Mouse (Mus musculus): ENCODE data around the gene Tatdn2. TPM values are rescaled to one million over a fixed set of nuclear protein-coding genes. Genes with fewer than 3 reads are reported as not detected.
A peak's percentile ranks its signal among the peaks of the same experiment; 100 is the strongest.
"Not testable (repeated sequence)": the region's sequence is repeated elsewhere in the genome, so short reads cannot be mapped to it uniquely, and the experiment has no call there.

The Tatdn2 gene
- polyA plus RNA-seq, 1 experiment from 2014 or later: 0.63 TPM

DNA sequence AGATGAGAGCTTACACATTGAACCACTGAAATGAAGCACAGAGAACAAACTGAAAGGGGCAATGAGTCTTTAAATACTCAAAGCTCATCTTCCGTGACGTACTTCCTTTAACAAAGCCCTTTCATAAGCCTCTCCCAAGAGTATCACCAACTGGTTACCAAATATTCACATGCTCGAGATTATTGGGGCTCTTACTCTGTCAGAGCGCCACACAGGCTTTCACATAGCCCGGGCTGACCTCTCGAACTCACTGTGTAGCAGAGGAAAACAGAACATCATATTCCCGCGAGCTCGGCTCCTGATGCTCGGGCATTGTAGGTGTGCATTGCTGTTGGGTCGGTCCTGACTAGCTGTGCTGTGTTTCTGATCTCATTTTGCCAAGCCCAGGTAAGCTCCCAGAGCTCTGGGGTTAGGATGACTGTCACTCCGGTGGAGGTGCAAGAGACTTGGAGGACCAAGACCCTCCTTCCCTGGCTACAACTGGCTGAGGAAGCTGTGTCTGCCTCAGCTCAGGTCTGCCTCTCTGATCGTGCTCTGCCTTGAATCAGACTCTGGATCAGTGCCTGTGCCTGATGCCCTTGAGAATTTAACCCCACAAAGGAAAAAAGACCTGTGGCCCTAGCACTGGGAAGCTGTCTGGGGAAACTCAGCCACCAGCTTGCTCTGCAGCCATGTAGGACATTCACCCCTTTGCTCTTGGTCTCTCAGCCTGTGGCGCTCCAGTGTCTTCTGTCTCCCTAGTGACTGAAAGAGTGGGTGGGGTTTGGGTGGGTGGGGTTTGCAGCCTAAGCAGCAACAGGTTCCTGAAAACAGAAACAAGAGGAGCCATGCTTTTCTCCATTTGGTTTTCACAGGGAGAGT, 36.1 kb upstream of the Tatdn2 start:
- 59% methylated on average over 14 of the region's 14 CpGs for WGBS
- no peak for ATAC-seq (ENCODE audit: insufficient number of reproducible peaks, low FRiP score, low TSS enrichment, low read depth)
- Histone ChIP-seq H3K4me1 (peaks cover 11% of the 10 kb centered on the region; the same call in 1 of the 2 replicates), H3K9ac (no peak overlapping the region), H3K9me3 (no peaks in the 10 kb centered on the region), H3K36me3 (no peaks in the 10 kb centered on the region), H3K4me2 (no peak overlapping the region), H3K27ac (no peak overlapping the region), H3K4me3 (no peak overlapping the region), H3K27me3 (no peaks in the 10 kb centered on the region)

DNA sequence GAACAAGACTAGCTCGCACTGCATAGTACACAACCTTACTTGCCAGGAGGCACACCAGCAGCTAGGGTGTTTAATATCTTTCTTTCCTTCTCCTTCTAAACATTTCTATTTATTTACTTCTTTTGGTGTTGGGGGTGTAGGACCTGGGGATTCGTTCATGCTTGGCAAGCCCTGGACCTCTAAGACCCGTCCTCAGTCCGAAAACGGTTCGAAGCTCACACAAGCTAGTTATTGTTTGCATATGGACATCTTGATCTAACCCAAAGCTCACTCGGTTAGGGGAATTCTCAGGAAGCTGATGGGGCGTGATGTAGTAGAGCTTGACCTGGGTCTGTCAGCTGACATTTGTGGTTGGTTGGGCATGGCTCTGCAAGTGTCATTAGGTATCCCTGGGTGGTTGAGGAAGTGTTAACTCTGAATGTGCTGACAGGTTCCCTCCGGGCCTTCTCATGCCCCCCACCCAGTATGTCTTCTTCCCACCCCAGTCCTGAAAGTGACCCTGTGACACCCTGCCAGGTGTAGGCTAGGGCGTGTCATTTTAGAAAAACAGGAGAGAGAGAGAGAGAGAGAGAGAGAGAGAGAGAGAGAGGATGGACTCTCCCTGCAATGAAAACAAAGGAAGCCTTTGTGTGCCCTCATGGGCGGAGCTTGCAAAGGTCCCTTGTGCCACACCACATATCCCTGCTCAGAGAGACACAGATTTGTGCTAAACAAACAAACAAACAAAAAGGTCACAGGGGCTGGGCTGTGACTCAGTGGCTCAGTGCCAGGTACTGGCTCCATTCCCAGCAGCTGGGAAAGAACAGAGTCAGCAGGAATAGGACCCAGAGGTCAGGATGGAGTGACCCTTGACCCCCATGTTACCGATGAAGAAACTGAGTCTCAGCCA, 35.3 kb upstream of the Tatdn2 start:
- Histone ChIP-seq H3K27me3 (no peaks in the 10 kb centered on the region), H3K27ac (no peak overlapping the region)
- no peak for ATAC-seq (ENCODE audit: insufficient number of reproducible peaks, low FRiP score, low TSS enrichment, low read depth)

DNA sequence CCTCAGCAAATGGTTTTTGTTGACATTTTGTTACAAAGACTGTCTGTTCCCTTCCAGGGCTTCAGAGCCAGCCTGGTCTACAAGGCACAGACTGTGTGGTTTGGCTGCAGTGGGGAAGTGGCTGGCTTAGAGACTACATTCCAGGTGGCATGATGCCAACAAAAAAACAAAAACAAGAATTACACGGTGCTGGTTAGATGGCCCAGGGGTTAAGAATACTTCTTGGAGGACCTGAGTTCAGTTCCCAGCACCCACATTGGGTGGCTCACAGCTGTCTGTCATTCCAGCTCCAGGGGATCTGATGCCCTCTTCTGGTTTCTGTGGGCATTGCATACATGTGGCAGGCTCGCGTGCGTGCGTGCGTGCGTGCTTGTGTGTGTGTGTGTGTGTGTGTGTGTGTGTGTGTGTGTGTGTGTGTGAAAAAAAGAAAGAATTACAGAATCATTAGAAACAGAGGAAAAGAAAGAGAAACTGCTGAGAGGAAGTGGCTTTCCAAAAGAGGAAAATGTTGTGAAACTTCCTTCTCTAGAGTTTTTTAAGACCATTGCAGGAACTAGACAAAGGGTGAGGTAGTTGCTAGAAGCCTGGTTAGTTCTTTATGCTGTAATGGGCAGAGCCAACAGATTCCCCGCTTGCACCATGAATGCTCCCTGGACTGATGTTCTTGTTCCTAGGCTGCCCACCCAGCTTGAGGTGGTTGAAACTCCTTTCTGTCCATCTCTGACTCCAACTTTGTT, 33.7 kb upstream of the Tatdn2 start:
- Histone ChIP-seq H3K27me3 (no peaks in the 10 kb centered on the region), H3K4me1 (peaks cover 11% of the 10 kb centered on the region; the same call in 1 of the 2 replicates), H3K9me3 (no peaks in the 10 kb centered on the region), H3K4me2 (no peak overlapping the region), H3K9ac (no peak overlapping the region), H3K4me3 (no peak overlapping the region), H3K27ac (no peak overlapping the region), H3K36me3 (no peaks in the 10 kb centered on the region)
- ATAC-seq (ENCODE audit: insufficient number of reproducible peaks, low FRiP score, low TSS enrichment, low read depth): no peak
- WGBS: 90% methylated on average over 8 of the region's 8 CpGs

More for the DNA sequence above, 35.3 kb upstream of the Tatdn2 start:
- no peak overlapping the region for H3K9ac ChIP-seq
- H3K4me3 ChIP-seq: no peak overlapping the region
- H3K4me2 ChIP-seq: no peak overlapping the region
- peaks cover 11% of the 10 kb centered on the region; the same call in 1 of the 2 replicates for H3K4me1 ChIP-seq
- 57% methylated on average over 12 of the region's 12 CpGs for WGBS
- H3K36me3 ChIP-seq: no peaks in the 10 kb centered on the region
- no peaks in the 10 kb centered on the region for H3K9me3 ChIP-seq

DNA sequence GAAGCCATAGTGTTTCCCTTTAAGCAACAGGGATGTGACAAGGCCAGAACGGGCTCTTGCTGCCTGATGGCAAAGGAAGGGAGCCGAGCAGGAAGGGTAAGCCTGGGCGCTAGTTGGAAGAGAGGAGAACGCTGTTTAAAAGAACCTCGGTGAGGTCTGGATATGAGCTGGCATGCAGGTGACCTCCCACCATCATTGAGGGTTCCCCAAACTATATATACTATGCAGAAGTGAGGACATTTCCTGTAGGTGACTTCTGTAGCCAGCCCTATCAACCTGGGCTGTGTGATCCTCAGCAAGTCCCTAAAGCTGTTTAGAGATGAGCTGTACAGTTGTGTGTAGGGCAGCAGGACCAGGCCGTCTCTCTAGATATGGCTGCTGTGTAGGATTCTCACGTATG, 32.5 kb upstream of the Tatdn2 start:
- WGBS: 78% methylated on average over 7 of the region's 7 CpGs
- Histone ChIP-seq H3K9ac (no peak overlapping the region), H3K9me3 (no peaks in the 10 kb centered on the region), H3K36me3 (no peaks in the 10 kb centered on the region), H3K27me3 (no peaks in the 10 kb centered on the region), H3K4me3 (no peak overlapping the region), H3K4me1 (peaks cover 17% of the 10 kb centered on the region), H3K27ac (no peak overlapping the region), H3K4me2 (no peak overlapping the region)
- ATAC-seq (ENCODE audit: insufficient number of reproducible peaks, low FRiP score, low TSS enrichment, low read depth): no peak

DNA sequence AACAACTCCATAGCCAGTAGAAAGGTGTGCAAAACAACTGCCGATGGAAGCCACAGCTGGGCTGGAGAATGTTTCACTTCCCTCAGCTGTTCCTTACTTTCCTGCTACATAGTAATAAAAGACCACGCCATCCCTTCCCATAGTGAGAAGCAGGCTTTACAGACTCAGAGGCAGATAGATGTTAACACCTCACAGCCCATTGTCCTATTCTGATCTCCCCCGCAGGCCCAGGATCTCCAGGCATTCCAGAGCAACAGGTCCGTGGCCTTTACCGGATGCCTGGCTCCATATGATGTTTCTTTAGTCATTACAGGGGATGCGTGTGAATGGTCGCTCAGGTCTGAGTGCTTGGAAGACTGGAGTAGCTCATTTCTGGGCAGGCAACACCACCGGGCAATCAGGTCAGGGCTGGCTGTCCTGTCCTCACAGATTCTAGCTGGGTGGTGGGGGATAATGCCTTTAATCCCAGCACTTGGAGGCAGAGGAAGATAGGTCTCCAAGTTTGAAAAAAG, 29.2 kb upstream of the Tatdn2 start:
- WGBS: 47% methylated on average over 8 of the region's 8 CpGs
- Histone ChIP-seq H3K27ac (no peak overlapping the region; the same call in 1 of the 2 replicates), H3K9me3 (no peaks in the 10 kb centered on the region), H3K27me3 (no peaks in the 10 kb centered on the region), H3K4me2 (no peak overlapping the region), H3K36me3 (no peaks in the 10 kb centered on the region), H3K4me1 (peaks cover 10% of the 10 kb centered on the region), H3K4me3 (no peak overlapping the region), H3K9ac (no peak overlapping the region)
- ATAC-seq (ENCODE audit: insufficient number of reproducible peaks, low FRiP score, low TSS enrichment, low read depth): no peak

DNA sequence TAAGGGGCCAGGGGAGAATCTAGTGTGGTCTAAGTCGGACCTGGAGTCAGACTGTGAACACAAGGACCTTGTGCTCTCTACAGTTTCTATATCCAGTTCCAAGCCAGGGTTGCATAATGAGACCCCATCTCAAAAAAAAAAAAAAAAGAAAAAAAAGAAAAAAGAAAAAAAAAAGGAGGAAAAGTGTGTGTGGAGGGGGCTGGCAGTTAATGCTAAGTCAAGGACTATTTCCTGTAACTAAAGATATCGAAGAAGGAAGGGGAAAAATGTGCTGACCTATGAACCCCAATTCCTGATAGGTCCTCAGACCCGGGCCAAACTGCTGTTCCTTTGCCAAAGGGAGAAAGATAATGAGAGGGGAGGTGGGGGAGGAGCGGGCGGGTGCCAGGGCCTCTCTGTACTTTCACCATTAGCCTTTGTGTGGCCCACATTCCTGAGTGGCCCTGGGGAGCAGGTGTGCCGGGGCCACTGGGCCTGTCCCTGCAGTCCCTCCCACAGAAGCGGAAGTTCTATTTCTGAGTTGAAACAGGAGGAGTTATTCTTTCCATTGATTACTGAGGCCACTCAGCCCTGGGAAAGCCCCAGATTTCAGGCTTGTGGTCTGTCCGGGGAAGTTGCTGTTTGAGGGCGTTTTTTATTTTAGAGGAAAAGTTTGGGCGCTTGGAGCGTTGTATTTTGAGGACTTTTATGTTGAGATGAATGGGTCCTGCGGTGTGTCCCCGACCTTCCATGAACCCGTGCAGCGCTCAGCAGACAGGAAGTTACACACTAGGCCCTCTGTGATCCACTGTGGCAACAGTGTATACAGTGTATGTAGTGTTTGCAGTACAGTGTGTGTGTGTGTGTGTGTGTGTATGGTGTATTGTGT, 28.3 kb upstream of the Tatdn2 start:
- peaks cover 10% of the 10 kb centered on the region for H3K4me1 ChIP-seq
- H3K4me2 ChIP-seq: no peak overlapping the region
- 44% methylated on average over 15 of the region's 15 CpGs for WGBS

DNA sequence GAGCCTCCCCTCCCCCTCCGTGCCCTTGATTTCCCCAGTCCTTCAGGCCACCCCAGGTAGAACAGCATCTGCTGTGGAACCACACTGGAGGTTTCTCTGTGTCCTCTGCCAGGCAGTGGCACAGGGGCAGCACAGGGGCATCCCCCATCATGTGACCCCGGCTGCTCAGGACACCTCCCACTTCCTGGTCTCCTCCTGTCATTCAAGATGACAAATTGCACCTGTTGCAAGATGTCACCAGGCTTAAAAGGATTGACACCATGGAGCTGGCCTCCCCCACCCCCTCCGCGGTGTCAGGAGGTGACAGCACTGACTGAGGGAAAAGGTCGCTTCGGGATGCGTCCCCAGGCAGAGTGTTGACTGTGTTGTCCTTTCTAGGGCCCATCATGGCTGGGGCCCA, 27.0 kb upstream of the Tatdn2 start:
- no peaks in the 10 kb centered on the region for H3K27me3 ChIP-seq
- peak overlapping the region; percentile 66 for H3K27ac ChIP-seq
- no peaks in the 10 kb centered on the region for H3K9me3 ChIP-seq
- no peak overlapping the region for H3K9ac ChIP-seq
- H3K4me3 ChIP-seq: no peak overlapping the region
- no peaks in the 10 kb centered on the region for H3K36me3 ChIP-seq
- ATAC-seq (ENCODE audit: insufficient number of reproducible peaks, low FRiP score, low TSS enrichment, low read depth): no peak
- peaks cover 10% of the 10 kb centered on the region for H3K4me1 ChIP-seq
- WGBS: 54% methylated on average over 7 of the region's 7 CpGs
- no peak overlapping the region for H3K4me2 ChIP-seq

More for the DNA sequence above, 28.3 kb upstream of the Tatdn2 start:
- Histone ChIP-seq H3K36me3 (no peaks in the 10 kb centered on the region), H3K9me3 (no peaks in the 10 kb centered on the region), H3K27ac (peak overlapping the region; percentile 66), H3K4me3 (no peak overlapping the region), H3K27me3 (no peaks in the 10 kb centered on the region), H3K9ac (no peak overlapping the region)
- ATAC-seq (ENCODE audit: insufficient number of reproducible peaks, low FRiP score, low TSS enrichment, low read depth): peak; percentile 67

DNA sequence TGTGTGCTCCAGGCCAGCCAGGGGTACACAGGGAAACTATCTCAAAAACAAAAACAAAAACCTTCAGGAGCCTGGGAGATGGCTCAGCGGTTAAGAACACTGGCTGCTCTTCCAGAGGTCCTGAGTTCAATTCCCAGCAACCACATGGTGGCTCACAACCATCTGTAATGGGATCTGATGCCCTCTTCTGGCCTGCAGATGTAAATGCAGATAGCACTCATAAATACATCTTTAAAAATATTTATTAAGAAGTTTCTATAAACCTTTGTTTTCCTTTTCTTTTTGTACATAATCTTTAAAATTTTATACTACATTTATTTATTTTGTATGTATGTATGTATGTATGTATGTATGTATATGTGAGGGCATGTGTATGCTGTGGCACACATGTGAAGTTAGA, 24.8 kb upstream of the Tatdn2 start:
- H3K27ac ChIP-seq; H3K36me3 ChIP-seq; H3K9ac ChIP-seq; H3K27me3 ChIP-seq; ATAC-seq (ENCODE audit: insufficient number of reproducible peaks, low FRiP score, low TSS enrichment, low read depth); H3K9me3 ChIP-seq; H3K4me3 ChIP-seq; H3K4me2 ChIP-seq: not testable (repeated sequence)
- H3K4me1 ChIP-seq: peaks cover 10% of the 10 kb centered on the region
- WGBS: 84% methylated on average over 1 of the region's 1 CpGs

DNA sequence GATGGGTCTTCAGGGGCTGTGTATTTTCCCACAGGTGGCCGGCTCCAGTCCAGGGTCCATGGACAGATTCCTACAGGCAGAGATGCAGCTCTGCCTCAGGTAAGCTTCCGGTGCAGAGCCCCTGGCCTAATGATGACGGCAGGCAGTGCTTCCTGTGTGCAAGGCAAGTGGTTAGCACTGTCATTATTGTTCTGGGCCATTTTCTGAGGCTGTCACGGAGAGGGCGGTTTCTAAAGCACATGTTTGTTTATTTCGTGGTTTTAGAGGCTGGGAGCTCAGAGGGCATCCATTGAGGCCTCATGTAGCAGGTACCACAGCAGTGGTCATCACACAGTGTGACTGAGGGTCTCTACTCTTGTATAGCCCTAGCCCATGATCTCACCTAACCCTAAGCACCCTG, 23.9 kb upstream of the Tatdn2 start:
- ATAC-seq (ENCODE audit: insufficient number of reproducible peaks, low FRiP score, low TSS enrichment, low read depth): no peak
- Histone ChIP-seq H3K9me3 (no peaks in the 10 kb centered on the region), H3K27ac (no peak overlapping the region), H3K9ac (no peak overlapping the region), H3K4me2 (no peak overlapping the region), H3K4me1 (peaks cover 10% of the 10 kb centered on the region), H3K27me3 (no peaks in the 10 kb centered on the region), H3K36me3 (no peaks in the 10 kb centered on the region), H3K4me3 (no peak overlapping the region)
- 79% methylated on average over 6 of the region's 6 CpGs for WGBS

DNA sequence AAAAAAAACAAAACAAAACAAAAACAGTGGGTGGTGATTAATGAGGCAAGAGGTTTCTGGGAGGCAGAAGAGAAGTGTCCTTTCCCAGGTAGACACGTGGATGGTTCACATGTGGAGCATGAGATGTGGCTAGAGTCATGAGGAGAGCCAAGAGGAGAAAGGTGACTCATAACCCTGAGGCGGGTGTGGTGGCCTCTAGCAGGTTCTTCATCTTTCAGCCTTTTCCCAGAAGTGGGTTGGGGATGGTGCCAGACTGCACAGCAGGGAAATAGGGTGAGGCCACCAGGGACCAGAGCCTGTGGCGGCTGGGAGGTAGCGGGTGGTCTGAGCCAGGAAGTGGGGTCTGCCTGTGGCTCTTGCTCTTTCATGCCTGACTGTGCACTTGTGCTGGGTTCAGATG, 21.6 kb upstream of the Tatdn2 start:
- Histone ChIP-seq H3K27me3 (no peaks in the 10 kb centered on the region), H3K4me2 (no peak overlapping the region), H3K36me3 (no peaks in the 10 kb centered on the region), H3K9me3 (no peaks in the 10 kb centered on the region), H3K9ac (no peak overlapping the region), H3K4me1 (peaks cover 4% of the 10 kb centered on the region), H3K4me3 (no peak overlapping the region), H3K27ac (no peak overlapping the region)
- ATAC-seq (ENCODE audit: insufficient number of reproducible peaks, low FRiP score, low TSS enrichment, low read depth): no peak
- 66% methylated on average over 4 of the region's 4 CpGs for WGBS

DNA sequence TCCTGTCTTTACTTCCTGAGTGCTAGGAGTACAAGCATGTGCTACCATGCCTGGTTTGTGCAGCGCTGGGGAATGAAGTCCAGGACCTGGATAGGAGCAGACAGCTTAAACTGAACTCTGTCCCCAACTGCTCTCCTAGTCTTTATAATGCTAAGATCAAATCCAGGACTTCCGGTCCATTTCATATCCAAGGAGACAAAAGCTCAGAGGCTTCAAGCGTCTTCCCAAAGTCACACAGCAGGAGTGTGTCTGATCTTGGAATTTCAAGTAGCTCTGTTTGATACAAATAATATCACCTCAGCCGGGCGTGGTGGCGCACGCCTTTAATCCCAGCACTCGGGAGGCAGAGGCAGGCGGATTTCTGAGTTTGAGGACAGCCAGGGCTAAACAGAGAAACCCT, 20.9 kb upstream of the Tatdn2 start:
- ATAC-seq (ENCODE audit: insufficient number of reproducible peaks, low FRiP score, low TSS enrichment, low read depth): no peak
- no peak overlapping the region for H3K4me2 ChIP-seq
- 92% methylated on average over 9 of the region's 9 CpGs for WGBS

More for the DNA sequence above, 20.9 kb upstream of the Tatdn2 start:
- no peaks in the 10 kb centered on the region for H3K36me3 ChIP-seq
- H3K9me3 ChIP-seq: no peaks in the 10 kb centered on the region
- no peak overlapping the region for H3K9ac ChIP-seq
- no peaks in the 10 kb centered on the region for H3K27me3 ChIP-seq
- no peak overlapping the region for H3K4me3 ChIP-seq
- H3K4me1 ChIP-seq: peaks cover 4% of the 10 kb centered on the region
- H3K27ac ChIP-seq: no peak overlapping the region
